Mouse (Mus musculus): ENCODE data around the gene Eif2b2.

DNA sequence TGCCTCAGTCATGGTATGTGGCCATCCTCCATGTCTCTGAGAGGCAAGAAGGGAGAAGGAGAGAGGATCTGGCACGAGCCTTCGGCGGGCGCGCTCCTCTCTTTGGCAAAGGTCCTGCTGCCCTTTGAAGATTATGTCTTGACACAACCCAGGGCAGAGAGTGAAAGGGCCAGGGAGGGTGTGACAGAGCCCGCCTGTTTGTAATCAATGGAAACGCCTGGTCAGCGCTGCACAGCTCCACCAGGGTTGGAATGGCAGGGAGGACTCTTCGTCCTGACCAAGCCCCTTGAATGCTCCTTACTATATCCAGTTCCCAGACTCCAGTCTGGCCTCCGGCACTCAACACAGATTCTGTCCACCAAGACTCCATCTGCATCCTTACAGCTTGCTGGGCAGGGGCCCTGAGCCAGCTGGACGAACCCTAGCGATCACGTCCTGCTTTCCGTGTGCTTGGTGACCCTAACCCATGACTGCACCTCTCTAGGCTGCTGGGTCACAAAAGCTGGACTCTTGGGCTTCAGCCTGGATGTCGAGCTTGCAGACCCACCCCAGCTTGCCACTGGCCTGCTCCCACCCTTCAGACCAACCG is 44.1 kb upstream of the Eif2b2 start:
- TF ChIP-seq POLR2A (IDR thresholded peaks at IDR 0.05; ENCODE audit: insufficient read length, low read depth) (no peak), CEBPB (IDR thresholded peaks at IDR 0.05; ENCODE audit: insufficient read depth, poor library complexity, severe bottlenecking) (no peak), MYOG (IDR thresholded peaks at IDR 0.05; ENCODE audit: control insufficient read depth in 1 of 3, insufficient read depth in 1 of 3, insufficient read length in 2 of 3, low read depth in 2 of 3) (no peak), TCF12 (IDR thresholded peaks at IDR 0.05; ENCODE audit: insufficient read depth, poor library complexity, severe bottlenecking) (no peak), E2F4 (IDR thresholded peaks at IDR 0.05; ENCODE audit: insufficient read depth) (no peak), REST (IDR thresholded peaks at IDR 0.05; ENCODE audit: insufficient read depth, insufficient read length) (no peak), USF1 (IDR thresholded peaks at IDR 0.05; ENCODE audit: low read depth) (no peak), TCF3 (IDR thresholded peaks at IDR 0.05; ENCODE audit: insufficient read length, low read depth) (no peak)

Data from myocyte (in vitro differentiated cells).